Mouse (Mus musculus): Measurements from ENCODE around the gene Ank3. TPM values are rescaled to one million over a fixed set of nuclear protein-coding genes. Genes with fewer than 3 reads are reported as not detected.
A peak's percentile ranks its signal among the peaks of the same experiment; 100 is the strongest.

Gene Ank3
- polyA plus RNA-seq, 1 experiment from 2014 or later: 30.6 TPM

DNA sequence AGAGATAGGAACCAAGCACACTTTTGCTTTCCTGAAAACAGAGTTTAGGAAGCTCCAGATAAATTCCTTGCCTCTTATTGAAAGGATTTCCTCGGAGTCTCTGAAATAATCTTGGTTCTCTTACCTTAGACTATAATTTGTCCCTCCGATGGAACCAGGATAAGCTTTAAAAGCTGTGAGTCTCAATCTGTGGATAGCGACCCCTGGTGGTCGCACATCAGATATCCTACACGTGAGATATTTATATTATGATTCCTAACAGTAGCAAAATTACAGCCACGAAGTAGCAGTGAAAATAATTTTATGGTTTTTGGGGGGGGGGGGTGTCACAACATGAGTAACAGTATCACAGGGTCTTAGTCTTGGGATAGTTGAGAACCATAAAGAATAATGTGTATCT is 491.2 kb downstream of the Ank3 start:
- WGBS: 22% methylated on average over 6 of the region's 6 CpGs
- Histone ChIP-seq H3K4me3 (no peak overlapping the region), H3K4me2 (no peak overlapping the region), H3K36me3 (peaks cover 13% of the 10 kb centered on the region; the same call in 1 of the 2 replicates), H3K27ac (no peak overlapping the region), H3K9ac (no peak overlapping the region), H3K27me3 (no peaks in the 10 kb centered on the region), H3K9me3 (replicated peaks) (no peaks in the 10 kb centered on the region), H3K4me1 (replicated peaks) (peaks cover 7% of the 10 kb centered on the region; the same call in 1 of the 2 replicates)
- ATAC-seq (replicated peaks; ENCODE audit: insufficient number of reproducible peaks, insufficient read depth, low FRiP score, low read depth): no peak

DNA sequence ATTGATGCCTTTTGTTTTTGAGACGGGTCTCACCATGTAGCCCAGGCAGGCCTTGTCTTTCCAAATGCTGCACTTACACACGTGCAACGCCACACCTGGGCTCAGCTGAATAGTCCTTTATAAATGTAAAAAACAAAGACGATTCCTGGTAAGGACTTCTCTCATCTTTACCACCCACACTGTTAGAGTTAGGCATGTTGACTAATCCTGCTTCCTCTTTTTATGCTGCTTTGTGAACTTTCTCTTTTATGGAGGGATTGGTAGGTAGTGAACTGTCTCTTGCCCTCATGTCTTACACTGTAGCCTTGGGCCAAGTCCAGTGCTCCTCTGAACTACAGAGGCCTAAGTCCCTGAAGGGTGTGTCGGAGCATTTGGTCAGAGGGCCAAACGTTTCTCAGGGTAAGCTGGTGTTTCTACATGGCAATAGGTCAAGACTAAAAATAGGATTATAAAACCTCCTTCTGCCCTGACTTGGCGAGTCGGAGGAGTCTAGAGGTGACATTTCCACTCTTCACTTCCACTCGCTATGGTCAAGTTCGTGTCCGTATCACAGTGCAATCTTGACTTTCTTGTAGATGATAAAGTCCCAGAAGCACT is 491.9 kb downstream of the Ank3 start:
- H3K27ac ChIP-seq: no peak overlapping the region
- no peak for ATAC-seq (replicated peaks; ENCODE audit: insufficient number of reproducible peaks, insufficient read depth, low FRiP score, low read depth)
- H3K9me3 ChIP-seq (replicated peaks): no peaks in the 10 kb centered on the region
- no peak overlapping the region for H3K9ac ChIP-seq
- no peak overlapping the region for H3K4me2 ChIP-seq
- H3K36me3 ChIP-seq: peaks cover 11% of the 10 kb centered on the region; the same call in 1 of the 2 replicates
- 75% methylated on average over 11 of the region's 11 CpGs for WGBS
- peaks cover 7% of the 10 kb centered on the region; the same call in 1 of the 2 replicates for H3K4me1 ChIP-seq (replicated peaks)
- no peak overlapping the region for H3K4me3 ChIP-seq
- no peaks in the 10 kb centered on the region for H3K27me3 ChIP-seq

DNA sequence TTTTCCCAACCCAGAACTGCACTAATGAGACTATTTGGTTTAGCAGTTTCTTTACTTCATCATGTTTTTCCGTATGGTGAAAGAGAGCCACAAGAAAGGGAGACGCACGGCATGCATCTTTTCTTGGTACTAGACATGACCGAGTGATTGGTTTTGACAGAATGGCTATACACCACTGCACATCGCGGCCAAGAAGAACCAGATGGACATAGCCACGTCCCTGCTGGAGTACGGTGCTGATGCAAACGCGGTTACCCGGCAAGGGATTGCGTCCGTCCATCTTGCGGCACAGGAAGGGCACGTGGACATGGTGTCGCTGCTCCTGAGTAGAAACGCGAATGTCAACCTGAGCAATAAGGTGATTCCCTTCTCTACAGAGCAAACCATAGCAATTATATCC is 493.6 kb downstream of the Ank3 start:
- H3K36me3 ChIP-seq: peaks cover 5% of the 10 kb centered on the region; the same call in 1 of the 2 replicates
- no peak overlapping the region for H3K4me2 ChIP-seq
- H3K4me3 ChIP-seq: no peak overlapping the region
- H3K27me3 ChIP-seq: no peaks in the 10 kb centered on the region
- ATAC-seq (replicated peaks; ENCODE audit: insufficient number of reproducible peaks, insufficient read depth, low FRiP score, low read depth): no peak
- H3K4me1 ChIP-seq (replicated peaks): peaks cover 7% of the 10 kb centered on the region; the same call in 1 of the 2 replicates
- H3K9ac ChIP-seq: no peak overlapping the region
- no peaks in the 10 kb centered on the region for H3K9me3 ChIP-seq (replicated peaks)
- no peak overlapping the region for H3K27ac ChIP-seq
- WGBS: 93% methylated on average over 18 of the region's 18 CpGs

DNA sequence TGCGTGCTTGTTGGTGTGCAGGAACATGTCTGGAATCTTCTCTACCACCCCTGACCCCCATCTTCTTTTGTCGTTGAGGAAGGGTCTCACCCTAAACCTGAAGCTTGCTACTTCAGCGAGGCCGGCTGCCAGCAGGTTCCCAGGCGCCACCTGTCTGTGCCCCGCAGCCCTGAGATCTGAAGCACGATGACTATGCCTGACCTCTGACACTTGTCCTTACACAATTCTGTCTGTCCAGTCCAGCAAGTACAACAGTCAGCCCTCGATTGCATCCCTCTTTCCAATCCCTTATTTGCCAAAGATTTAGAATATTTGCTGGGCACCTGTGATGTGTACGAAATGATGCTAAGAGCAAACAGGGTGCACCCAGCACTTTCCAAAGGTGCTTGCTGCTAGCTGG is 497.0 kb downstream of the Ank3 start:
- H3K27ac ChIP-seq: no peak overlapping the region
- no peaks in the 10 kb centered on the region for H3K27me3 ChIP-seq
- no peak overlapping the region for H3K4me2 ChIP-seq
- no peaks in the 10 kb centered on the region for H3K9me3 ChIP-seq (replicated peaks)
- H3K9ac ChIP-seq: no peak overlapping the region
- H3K4me3 ChIP-seq: no peak overlapping the region
- H3K4me1 ChIP-seq (replicated peaks): no peaks in the 10 kb centered on the region
- H3K36me3 ChIP-seq: peaks cover 25% of the 10 kb centered on the region; the same call in 1 of the 2 replicates
- no peak for ATAC-seq (replicated peaks; ENCODE audit: insufficient number of reproducible peaks, insufficient read depth, low FRiP score, low read depth)
- 79% methylated on average over 9 of the region's 9 CpGs for WGBS

DNA sequence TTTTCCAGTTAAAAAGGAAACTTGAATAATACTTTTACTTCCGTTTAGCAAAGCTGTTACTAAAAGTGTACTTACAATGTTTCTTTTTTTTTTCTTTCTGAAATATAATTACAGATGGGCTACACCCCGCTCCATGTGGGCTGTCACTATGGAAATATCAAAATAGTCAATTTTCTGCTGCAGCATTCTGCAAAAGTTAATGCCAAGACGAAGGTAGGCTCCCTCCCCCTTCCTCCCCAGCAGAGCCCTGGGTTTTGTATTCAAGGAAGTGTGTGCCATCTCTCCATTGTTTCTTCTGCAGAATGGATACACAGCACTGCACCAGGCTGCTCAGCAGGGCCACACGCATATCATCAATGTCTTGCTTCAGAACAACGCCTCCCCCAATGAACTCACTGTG is 499.4 kb downstream of the Ank3 start:
- Histone ChIP-seq H3K36me3 (peaks cover 25% of the 10 kb centered on the region; the same call in 1 of the 2 replicates), H3K9ac (no peak overlapping the region), H3K27ac (no peak overlapping the region), H3K4me2 (no peak overlapping the region), H3K27me3 (no peaks in the 10 kb centered on the region), H3K9me3 (replicated peaks) (no peaks in the 10 kb centered on the region), H3K4me3 (no peak overlapping the region), H3K4me1 (replicated peaks) (no peaks in the 10 kb centered on the region)
- 79% methylated on average over 5 of the region's 5 CpGs for WGBS
- ATAC-seq (replicated peaks; ENCODE audit: insufficient number of reproducible peaks, insufficient read depth, low FRiP score, low read depth): no peak

DNA sequence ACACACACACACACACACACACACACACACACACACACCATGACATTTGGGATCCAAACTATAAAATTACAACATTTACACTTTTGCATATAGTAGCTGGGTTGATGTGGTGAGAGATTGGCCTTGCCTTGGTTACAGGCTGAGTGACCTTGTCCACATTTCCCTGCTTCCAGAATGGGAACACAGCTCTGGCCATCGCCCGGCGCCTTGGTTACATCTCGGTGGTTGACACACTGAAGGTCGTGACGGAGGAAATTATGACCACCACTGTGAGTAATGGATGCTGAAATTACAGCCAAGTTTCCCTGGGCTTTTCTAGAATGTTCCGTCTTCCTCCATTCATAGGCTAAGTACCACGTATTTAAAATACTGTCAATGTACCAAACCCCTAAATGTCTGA is 500.2 kb downstream of the Ank3 start:
- no peak overlapping the region for H3K4me2 ChIP-seq
- no peak overlapping the region for H3K9ac ChIP-seq
- H3K9me3 ChIP-seq (replicated peaks): no peaks in the 10 kb centered on the region
- H3K4me1 ChIP-seq (replicated peaks): no peaks in the 10 kb centered on the region
- ATAC-seq (replicated peaks; ENCODE audit: insufficient number of reproducible peaks, insufficient read depth, low FRiP score, low read depth): no peak
- H3K27ac ChIP-seq: no peak overlapping the region
- H3K27me3 ChIP-seq: no peaks in the 10 kb centered on the region
- no peak overlapping the region for H3K4me3 ChIP-seq
- 91% methylated on average over 8 of the region's 8 CpGs for WGBS
- H3K36me3 ChIP-seq: peaks cover 20% of the 10 kb centered on the region; the same call in 1 of the 2 replicates

DNA sequence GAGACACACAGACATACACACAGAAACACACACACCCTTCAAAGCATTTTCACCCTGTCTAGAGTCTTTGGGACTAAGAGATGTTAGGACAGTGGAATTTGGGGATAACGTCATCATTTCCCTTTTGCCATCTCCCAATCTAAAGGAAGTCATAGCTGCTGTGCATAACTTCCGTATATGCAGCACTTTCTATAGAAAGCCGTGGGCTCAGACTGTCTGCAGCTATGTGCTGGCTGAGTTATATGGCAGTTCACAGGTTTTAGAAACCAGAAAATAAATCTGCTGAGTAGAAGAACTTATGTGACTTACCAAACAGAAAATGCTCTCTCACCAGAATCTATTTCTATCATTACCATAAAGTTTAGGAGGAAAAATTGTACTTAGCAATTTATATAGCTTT is 501.2 kb downstream of the Ank3 start:
- Histone ChIP-seq H3K9ac (no peak overlapping the region), H3K27me3 (no peaks in the 10 kb centered on the region), H3K4me3 (no peak overlapping the region), H3K36me3 (peaks cover 25% of the 10 kb centered on the region; the same call in 1 of the 2 replicates), H3K4me1 (replicated peaks) (no peaks in the 10 kb centered on the region), H3K9me3 (replicated peaks) (no peaks in the 10 kb centered on the region), H3K27ac (no peak overlapping the region), H3K4me2 (no peak overlapping the region)
- 75% methylated on average over 3 of the region's 3 CpGs for WGBS
- ATAC-seq (replicated peaks; ENCODE audit: insufficient number of reproducible peaks, insufficient read depth, low FRiP score, low read depth): no peak

DNA sequence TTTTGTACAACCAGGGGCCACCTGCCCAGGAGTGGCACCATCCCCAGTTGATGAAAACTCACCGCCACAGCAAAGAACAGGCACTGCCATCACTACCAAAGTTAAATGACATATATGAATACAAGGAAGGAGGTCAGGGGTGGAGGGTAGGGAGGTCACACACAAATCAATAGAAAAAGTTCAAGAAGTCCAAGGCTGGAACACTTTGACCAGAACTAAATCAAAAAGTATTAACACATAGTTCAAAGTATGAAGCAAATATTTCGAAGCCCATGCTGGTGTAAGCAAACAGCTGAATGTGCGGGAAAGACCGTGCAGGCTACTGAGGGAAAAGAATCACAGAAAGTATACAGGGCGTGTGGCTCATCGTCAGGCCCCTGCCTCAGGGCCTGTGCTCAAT is 503.5 kb downstream of the Ank3 start:
- no peak overlapping the region for H3K4me2 ChIP-seq
- H3K9ac ChIP-seq: no peak overlapping the region
- no peaks in the 10 kb centered on the region for H3K4me1 ChIP-seq (replicated peaks)
- WGBS: 85% methylated on average over 6 of the region's 6 CpGs
- peaks cover 30% of the 10 kb centered on the region; the same call in 1 of the 2 replicates for H3K36me3 ChIP-seq
- ATAC-seq (replicated peaks; ENCODE audit: insufficient number of reproducible peaks, insufficient read depth, low FRiP score, low read depth): no peak
- H3K27me3 ChIP-seq: no peaks in the 10 kb centered on the region
- H3K4me3 ChIP-seq: no peak overlapping the region
- H3K27ac ChIP-seq: no peak overlapping the region
- no peaks in the 10 kb centered on the region for H3K9me3 ChIP-seq (replicated peaks)

DNA sequence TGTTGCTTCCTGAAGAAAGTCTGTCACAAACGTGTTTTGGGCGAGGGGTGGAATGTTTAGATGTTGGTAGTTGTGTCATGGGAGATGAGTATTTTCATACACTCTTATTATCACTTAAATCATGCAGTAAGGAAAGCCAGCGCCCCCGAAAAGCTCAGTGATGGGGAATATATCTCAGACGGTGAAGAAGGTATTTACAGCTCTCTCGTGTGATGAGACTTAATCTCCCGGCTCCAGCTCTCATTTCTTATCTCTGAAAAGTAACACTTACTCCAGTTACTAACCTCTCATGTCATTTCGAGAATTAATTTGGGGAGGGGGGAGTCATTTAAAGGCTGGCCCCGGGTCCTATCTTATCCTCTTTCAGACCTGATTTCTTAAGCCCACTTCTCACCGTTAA is 505.7 kb downstream of the Ank3 start:
- Histone ChIP-seq H3K9ac (no peak overlapping the region), H3K9me3 (replicated peaks) (no peaks in the 10 kb centered on the region), H3K36me3 (peaks cover 17% of the 10 kb centered on the region; the same call in 1 of the 2 replicates), H3K27ac (no peak overlapping the region), H3K4me2 (no peak overlapping the region), H3K4me1 (replicated peaks) (no peaks in the 10 kb centered on the region), H3K27me3 (no peaks in the 10 kb centered on the region), H3K4me3 (no peak overlapping the region)
- WGBS: 30% methylated on average over 10 of the region's 10 CpGs
- no peak for ATAC-seq (replicated peaks; ENCODE audit: insufficient number of reproducible peaks, insufficient read depth, low FRiP score, low read depth)

DNA sequence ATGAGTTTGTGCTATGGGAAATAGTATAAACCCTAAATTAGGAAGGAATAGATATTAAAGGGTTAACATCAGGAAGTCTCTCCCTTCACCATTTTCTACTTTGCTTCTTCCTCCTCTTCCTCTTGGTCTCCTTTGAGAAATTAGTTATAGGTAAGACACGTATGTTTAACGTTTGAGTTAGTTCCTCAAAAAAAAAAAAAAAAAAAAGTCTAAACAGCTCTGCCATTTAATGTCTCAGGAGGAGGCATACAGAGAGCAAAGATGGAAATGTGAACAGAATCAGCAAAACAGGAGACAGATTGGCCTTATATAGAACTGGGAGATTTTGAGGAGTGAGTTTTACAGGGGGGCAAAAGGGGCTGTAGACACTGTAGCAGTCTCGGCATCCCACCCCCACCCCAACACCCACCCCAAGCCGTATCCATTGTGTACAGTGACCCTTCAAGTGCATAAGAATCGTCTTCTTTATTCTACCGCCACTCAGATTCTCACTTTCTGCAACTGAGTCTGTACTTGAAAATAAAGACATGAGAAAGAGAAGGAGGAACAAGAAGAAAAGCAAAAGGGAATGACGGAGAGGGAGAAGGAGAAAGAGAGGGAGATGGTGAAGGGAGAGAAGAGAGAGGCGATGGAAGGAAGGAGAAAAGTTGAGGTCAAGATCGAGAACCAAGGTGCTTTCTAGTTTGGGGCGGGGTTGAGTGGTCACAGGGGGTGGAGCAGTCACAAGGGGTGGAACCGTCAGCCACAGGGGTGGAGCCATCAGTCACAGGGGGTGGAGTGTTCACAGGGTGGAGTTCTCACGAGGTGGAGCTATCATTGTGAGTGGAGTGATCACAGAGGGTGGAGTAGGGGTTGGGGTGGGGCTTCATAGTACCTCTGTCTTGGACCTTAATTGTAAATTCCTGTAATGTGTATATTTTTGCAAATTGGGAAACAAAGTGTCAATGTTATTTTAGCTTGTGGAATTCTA is 509.5 kb downstream of the Ank3 start:
- Histone ChIP-seq H3K27ac (no peak overlapping the region), H3K4me2 (no peak overlapping the region)
- 58% methylated on average over 12 of the region's 12 CpGs for WGBS

DNA sequence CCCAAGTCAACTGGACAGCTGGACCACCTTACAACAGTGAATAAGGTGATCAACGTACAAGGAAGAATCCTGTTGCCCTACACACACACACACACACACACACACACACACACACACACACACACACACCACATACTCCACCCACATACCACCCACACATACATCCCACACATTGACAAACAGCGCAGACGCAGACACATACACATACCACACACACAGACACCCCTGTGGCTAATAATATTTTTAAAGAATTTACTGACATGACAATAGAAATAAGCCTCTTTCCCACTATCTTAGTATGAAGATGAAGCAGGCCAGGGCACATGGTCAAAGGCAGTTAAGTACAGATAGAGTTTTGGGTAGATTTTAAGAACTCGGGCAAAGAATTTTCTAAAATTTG is 511.3 kb downstream of the Ank3 start:
- Histone ChIP-seq H3K4me1 (replicated peaks) (peaks cover 8% of the 10 kb centered on the region), H3K4me2 (0 out of 2 replicates have a peak overlapping the region, but pooled peaks have one; percentile 6), H3K27me3 (no peaks in the 10 kb centered on the region), H3K36me3 (peaks cover 5% of the 10 kb centered on the region; the same call in 1 of the 2 replicates), H3K9ac (no peak overlapping the region), H3K4me3 (no peak overlapping the region), H3K9me3 (replicated peaks) (no peaks in the 10 kb centered on the region), H3K27ac (peak overlapping the region; percentile 73)
- 65% methylated on average over 4 of the region's 4 CpGs for WGBS
- ATAC-seq (replicated peaks; ENCODE audit: insufficient number of reproducible peaks, insufficient read depth, low FRiP score, low read depth): no peak

More for the DNA sequence above, 509.5 kb downstream of the Ank3 start:
- Histone ChIP-seq H3K4me1 (replicated peaks) (peaks cover 8% of the 10 kb centered on the region), H3K27me3 (no peaks in the 10 kb centered on the region), H3K9me3 (replicated peaks) (no peaks in the 10 kb centered on the region), H3K9ac (no peak overlapping the region), H3K36me3 (peaks cover 11% of the 10 kb centered on the region; the same call in 1 of the 2 replicates), H3K4me3 (no peak overlapping the region)
- peak; percentile 64; the same call in 1 of the 2 replicates for ATAC-seq (replicated peaks; ENCODE audit: insufficient number of reproducible peaks, insufficient read depth, low FRiP score, low read depth)

Measured in heart, embryonic 15.5 days (tissue).